Mouse (Mus musculus) heart, postnatal 25 days (tissue): ENCODE results near the gene Trmt61a. TPM values are rescaled to one million over a fixed set of nuclear protein-coding genes. Genes with fewer than 3 reads are reported as not detected.

ENCODE experiments used
- DNase-seq: peaks from one replicate; pipeline ENCODE4 v3.0.0; 2022; ENCODE audit warnings: low spot score
- intact Hi-C: fragments of 180-260 bp; cut with DNase I; formaldehyde crosslinking; loops from one replicate; pipeline ENCODE4 v1.15.1; 2025
- total RNA-seq, 2 experiments: library from RNA; stranded (reverse); gene quantifications; 2 replicates each; pipeline ENCODE4 v1.2.3; 2021

Trmt61a gene
- total RNA-seq, 2 experiments from 2014 or later: 4.4 to 5.7 TPM

- intact Hi-C loops: no loop called here
- no peak for DNase-seq
Measured at GRCm38 (mm10) chr12:111670976-111671375, 6.9 kb upstream of the Trmt61a start.

GRCm38 (mm10) chr12:111671431-111671902, 6.4 kb upstream of the Trmt61a start:
- intact Hi-C loops: no loop called here

GRCm38 (mm10) chr12:111672176-111672575, 5.7 kb upstream of the Trmt61a start, which contains the start of gene Ckb:
Gene Ckb, minus strand, starts transcription at chr12:111672338.
- DNase-seq: peak; percentile 80
- intact Hi-C loops: no loop called here

More at GRCm38 (mm10) chr12:111671431-111671902, 6.4 kb upstream of the Trmt61a start:
- peak; percentile 39 for DNase-seq

DNA sequence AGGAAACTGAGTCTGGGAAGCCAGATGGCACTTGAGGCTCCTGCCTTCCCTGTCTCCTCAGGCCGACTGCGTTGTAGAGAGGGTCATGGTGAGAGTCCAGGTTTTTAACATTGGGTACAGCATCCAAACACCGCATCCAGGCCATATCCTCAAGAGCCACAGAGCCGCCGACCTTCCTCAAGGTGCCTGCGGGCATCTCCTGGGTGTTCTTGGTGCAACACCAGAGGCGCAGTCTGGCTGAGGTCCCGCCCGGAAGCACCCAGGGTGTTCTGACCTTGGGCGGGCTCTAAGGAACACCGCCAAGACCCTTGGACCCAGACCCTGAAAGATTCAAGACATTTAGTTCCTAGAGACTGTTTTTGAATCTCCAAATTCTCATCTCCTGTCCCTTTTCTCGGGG, 5.3 kb upstream of the Trmt61a start:
- DNase-seq: no peak
- intact Hi-C loops: no loop called here

GRCm38 (mm10) chr12:111674850-111675486, 2.9 kb upstream of the Trmt61a start:
- intact Hi-C loops: no loop called here
- DNase-seq: no peak

GRCm38 (mm10) chr12:111675797-111676580, 1.9 kb upstream of the Trmt61a start:
- no peak for DNase-seq
- intact Hi-C loops: no loop called here

DNA sequence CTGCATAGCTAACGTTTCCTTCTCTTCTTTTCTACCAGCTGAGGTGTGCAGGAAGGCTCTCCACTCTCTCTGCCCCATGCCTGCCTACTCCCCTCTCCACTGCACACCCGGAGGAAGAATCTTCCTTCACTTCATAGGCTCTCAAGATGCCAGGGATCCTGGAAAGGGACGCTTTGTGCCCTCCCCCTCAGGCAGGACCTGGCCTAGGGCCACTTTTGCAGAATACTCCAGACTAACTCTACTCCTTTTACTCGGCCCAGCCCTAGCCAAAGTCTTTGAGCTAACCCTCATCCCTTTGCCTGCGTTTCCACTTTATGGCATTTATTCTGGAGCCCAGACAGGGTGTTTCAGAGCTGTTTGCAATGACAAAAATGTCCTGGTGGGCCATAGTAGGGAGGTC, 484 bp upstream of the Trmt61a start:
- no peak for DNase-seq
- intact Hi-C loops: no loop called here

- DNase-seq: no peak
- intact Hi-C loops: no loop called here
Measured at GRCm38 (mm10) chr12:111678670-111678933, 697 bp downstream of the Trmt61a start.

- no peak for DNase-seq
- intact Hi-C loops: no loop called here
Measured at GRCm38 (mm10) chr12:111678997-111679396, 1.1 kb downstream of the Trmt61a start.

GRCm38 (mm10) chr12:111680661-111681060, 2.8 kb downstream of the Trmt61a start:
- DNase-seq: no peak
- intact Hi-C loops: no loop called here

DNA sequence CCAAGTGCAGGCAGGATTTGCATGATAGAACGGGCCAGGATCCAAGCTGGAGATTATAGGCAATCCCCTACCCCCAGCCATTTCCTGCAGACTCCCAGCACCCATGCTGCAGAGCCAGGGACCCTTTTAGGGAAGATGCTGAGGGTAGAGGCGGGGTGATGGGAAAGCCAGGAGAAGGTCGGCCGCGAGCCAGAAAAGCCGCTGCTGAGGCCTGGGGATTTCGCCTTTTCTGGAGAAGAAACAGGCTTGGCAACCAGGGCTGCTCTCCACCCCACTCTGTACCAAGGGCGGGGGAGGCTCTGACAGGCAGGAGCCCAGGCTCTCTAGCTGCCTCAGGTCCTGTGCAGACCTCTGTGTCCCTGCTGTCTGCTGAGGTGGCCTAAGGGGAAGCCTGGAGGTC, 3.4 kb downstream of the Trmt61a start:
- intact Hi-C loops: no loop called here
- DNase-seq: no peak

DNA sequence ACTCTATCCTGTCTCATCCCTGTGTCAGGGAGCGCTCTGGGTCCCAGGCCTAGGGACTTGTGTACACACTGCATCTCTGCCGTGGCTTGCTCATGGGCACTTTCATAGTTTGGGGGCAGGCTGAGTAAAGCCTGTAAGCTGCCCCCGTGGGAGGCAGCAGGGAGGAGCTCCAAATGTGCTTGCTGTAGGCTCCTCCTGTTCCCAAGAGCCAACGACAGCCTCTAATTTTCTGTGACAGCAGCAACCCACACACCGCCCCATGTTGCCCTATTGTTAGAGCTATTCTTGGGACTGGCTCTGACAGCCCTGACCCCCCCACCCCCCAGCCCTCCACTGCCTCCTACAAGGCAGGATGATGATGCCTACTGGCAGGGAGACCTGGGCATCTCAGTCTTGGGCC, 4.1 kb downstream of the Trmt61a start:
- intact Hi-C loops: no loop called here
- no peak for DNase-seq

GRCm38 (mm10) chr12:111682806-111683205, 4.9 kb downstream of the Trmt61a start:
- no peak for DNase-seq
- intact Hi-C loops: no loop called here

- intact Hi-C loops: no loop called here
- no peak for DNase-seq
Measured at GRCm38 (mm10) chr12:111686390-111686789, 8.5 kb downstream of the Trmt61a start.

- peak; percentile 70 for DNase-seq
- intact Hi-C loops: no loop called here
Measured at GRCm38 (mm10) chr12:111687350-111688068, 9.6 kb downstream of the Trmt61a start.

DNA sequence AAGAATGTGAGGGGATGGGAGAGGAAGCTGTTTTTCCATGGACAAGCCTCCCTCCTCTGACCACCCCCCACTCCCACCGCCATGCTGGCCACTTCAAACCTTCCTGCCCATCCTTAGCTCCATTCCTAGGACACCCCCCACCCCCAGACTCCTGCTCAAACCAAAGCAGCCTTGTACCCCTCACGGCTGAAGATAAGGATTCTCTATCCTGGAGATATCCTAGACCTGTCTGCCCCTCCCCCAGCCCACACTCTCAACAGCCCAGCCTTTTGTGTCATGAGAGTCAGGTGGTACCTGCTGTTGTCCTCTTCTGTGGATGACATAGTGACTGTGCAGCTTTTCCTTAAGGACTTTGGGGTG, 10.1 kb downstream of the Trmt61a start:
- intact Hi-C loops: no loop called here
- no peak for DNase-seq

GRCm38 (mm10) chr12:111689426-111689825, 11.5 kb downstream of the Trmt61a start:
- no peak for DNase-seq
- intact Hi-C loops: no loop called here

DNA sequence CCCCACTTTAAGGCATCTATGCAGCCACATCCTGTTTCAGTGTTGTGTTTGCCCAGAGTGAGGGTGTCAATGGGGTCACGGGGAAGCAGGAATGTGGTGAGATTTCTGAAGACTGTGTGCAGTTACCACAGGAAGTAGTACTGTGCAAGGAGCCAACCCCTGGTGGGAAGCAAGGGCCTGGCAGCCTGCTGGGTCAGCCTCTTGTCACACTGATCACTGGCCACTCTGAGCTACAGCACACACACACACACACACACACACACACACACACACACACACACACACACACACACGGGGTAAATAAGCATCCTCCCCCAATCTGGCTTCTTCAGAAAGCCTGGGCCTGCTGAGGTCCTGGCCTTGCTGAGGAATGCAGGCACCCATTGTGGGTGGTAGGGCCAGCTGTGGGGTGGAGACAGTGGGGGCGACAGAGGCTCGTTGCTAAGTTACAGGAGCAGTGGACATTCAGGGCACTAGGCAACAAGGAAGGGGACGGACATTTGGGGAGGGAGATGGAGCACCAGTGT, 13.5 kb downstream of the Trmt61a start:
- intact Hi-C loops: no loop called here
- no peak for DNase-seq

DNA sequence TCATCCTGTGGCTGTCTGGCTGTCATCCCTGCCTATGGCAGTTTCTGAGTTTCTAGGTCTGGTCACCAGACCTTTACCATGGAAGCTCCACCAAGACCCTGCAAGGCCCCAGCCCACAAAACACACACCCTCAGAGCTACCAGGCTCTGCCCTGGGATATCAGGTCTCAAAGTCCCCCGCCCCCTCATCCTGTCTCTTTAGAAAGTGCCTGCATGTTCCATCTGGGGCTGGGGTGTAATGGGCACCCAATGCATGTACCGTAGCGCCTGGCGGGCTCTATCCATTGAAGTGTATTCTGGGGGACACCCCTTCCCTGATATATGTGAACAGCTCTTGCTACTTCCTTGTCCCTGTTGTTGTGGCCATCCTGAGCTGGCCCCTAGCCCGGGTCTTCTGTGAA, 15.0 kb downstream of the Trmt61a start:
- intact Hi-C loops: no loop called here
- no peak for DNase-seq

DNA sequence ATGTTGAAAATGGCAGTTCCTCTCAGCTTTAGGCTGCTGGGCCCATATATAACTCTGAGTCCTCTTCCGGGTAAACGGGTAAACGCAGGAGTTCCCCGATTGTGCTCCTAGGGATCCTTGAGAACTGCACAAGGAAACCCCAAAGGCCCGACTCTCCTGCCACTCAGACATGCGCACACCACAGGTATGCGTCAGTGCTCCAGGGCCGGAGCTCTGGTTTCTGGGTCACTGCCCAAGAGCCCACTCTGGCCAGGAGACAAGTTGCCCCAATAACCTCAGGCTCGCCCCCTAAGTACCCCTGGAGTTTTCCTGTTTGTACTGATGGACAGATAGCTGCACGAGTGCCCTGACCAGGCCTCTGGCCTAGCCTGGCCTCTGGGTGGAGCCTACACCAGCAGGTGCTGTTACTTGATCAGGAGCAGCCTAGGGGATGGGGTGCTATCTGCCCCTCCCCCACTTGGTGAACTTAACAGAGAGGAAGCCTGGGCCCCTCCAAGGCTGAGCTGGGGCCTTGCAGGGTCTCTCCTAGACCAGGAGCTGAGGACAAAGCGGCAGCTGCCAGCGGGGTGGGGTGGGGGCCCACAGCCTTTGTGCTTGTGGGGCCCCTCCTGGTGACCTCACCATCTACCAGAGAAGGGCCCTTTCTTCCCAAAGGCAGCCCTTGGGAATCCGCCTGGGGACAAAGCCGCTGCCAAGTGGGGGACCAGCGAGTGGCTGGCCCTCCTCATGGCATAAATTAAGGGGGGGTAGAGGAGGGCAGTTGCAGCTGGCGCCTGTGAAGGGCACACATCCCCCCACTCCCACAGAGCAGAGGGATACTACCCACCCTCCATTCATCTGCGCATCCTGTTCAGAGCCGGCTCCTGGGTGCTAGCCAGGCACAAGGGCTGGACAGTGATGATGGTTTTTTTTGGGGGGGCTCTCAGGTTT, 15.7 kb downstream of the Trmt61a start:
- DNase-seq: no peak
- intact Hi-C loops: no loop called here
